Mouse (Mus musculus): Measurements from ENCODE around the gene Clcn3. TPM values are rescaled to one million over a fixed set of nuclear protein-coding genes. Genes with fewer than 3 reads are reported as not detected.

The Clcn3 gene
- polyA plus RNA-seq, 1 experiment from 2014 or later, result 36.1 TPM

DNA sequence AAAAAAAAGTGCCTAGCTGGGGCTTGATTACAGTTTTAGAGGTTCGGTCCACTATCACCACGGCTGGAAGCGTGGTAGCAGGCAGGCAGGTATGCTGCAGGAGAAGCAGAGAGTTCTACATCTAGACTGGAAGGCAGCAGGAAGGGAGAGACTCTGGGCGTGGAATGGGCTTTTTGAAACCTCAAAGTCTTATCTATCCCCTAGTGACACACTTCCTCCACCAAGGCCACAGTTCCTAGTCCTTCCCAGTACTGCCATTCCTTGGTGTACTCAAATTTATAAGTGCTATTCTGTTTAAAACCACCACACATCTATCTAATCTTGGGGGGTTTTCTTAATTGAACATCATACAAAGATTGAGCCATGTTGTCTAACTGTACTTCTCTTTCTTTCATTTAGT, 91.3 kb downstream of the Clcn3 start:
- Histone ChIP-seq H3K4me3 (ENCODE audit: low read depth, low read length) (no peak overlapping the region), H3K9ac (ENCODE audit: low read depth, low read length) (no peak overlapping the region), H3K9me3 (ENCODE audit: control insufficient read depth, low read length) (no peaks in the 10 kb centered on the region), H3K36me3 (ENCODE audit: control insufficient read depth, insufficient read depth, low read length) (no peaks in the 10 kb centered on the region), H3K27ac (ENCODE audit: low read depth, low read length) (no peak overlapping the region), H3K4me2 (replicated peaks; ENCODE audit: low read depth, low read length) (no peak overlapping the region), H3K27me3 (ENCODE audit: control insufficient read depth, insufficient read depth, low read length) (no peaks in the 10 kb centered on the region), H3K4me1 (replicated peaks; ENCODE audit: control insufficient read depth, insufficient read depth, low read length) (no peaks in the 10 kb centered on the region)
- ATAC-seq (ENCODE audit: low FRiP score) (no peak), DNase-seq (ENCODE audit: low spot score) (no peak)
- WGBS, result 92% methylated on average over 4 of the region's 4 CpGs

DNA sequence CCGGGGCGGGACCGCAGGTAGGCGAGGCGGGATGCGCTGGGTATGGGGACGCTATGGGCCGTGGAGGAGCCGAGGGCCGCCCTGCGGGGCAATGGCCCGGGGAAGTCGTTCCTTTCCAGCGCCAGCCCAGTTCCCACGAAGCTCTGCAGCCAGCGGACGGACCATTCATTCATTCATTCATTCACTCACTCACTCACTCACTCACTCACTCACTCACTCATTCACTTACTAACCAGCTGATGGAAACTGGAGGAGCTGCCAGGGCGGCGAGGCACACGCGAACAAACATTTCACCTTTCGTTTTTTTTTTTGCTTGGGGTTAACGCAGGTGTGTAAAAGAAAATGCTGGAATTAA, 92.6 kb downstream of the Clcn3 start:
- WGBS, result 2% methylated on average over 23 of the region's 23 CpGs
- Histone ChIP-seq H3K4me2 (replicated peaks; ENCODE audit: low read depth, low read length) (peak overlapping the region; percentile 44), H3K9me3 (ENCODE audit: control insufficient read depth, low read length) (no peaks in the 10 kb centered on the region), H3K9ac (ENCODE audit: low read depth, low read length) (peak overlapping the region; percentile 76), H3K27me3 (ENCODE audit: control insufficient read depth, insufficient read depth, low read length) (no peaks in the 10 kb centered on the region), H3K36me3 (ENCODE audit: control insufficient read depth, insufficient read depth, low read length) (no peaks in the 10 kb centered on the region), H3K4me3 (ENCODE audit: low read depth, low read length) (peak overlapping the region; percentile 69), H3K27ac (ENCODE audit: low read depth, low read length) (no peak overlapping the region; the same call in 1 of the 2 replicates), H3K4me1 (replicated peaks; ENCODE audit: control insufficient read depth, insufficient read depth, low read length) (no peaks in the 10 kb centered on the region)
- DNase-seq (ENCODE audit: low spot score) (no peak), ATAC-seq (ENCODE audit: low FRiP score) (no peak)

DNA sequence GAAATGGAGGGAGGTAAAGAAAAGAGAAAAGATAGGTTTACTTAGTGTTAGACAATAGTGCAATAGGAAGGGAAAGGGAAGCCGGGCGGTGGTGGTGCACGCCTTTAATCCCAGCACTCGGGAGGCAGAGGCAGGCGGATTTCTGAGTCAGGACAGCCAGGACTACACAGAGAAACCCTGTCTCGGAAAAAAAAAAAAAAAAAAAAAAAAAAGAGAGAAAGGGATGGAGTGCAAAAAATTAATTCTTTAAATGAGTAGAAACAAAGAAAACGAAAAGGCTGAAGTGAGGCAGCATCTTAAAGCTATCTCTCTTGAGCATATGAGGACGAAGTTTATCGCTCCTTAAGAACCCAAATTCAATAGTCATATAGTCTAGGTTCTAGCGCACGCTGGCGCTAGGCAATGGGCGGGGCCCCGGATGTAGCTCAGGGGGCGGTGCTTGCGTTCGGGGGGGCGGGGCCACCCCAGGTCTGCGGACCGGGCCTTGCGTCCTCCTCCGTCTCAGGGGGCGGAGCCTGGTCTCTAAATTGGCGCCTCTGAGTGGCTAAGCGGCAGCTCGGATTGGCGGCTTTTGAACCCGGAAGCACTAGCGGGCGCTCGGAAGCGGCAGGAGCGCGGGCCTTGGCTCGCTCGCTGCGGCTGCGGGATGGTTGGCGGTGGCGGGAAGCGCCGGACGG, 93.1 kb downstream of the Clcn3 start, which contains the start of gene Hpf1:
Hpf1 (plus strand) TSS at position 576 of the 677 bp plus-strand sequence.
- Histone ChIP-seq H3K27me3 (ENCODE audit: control insufficient read depth, insufficient read depth, low read length) (no peaks in the 10 kb centered on the region), H3K4me2 (replicated peaks; ENCODE audit: low read depth, low read length) (peak within 1 kb of the TSS; percentile 44), H3K36me3 (ENCODE audit: control insufficient read depth, insufficient read depth, low read length) (no peaks in the 10 kb centered on the region), H3K9ac (ENCODE audit: low read depth, low read length) (peak within 1 kb of the TSS; percentile 76), H3K4me1 (replicated peaks; ENCODE audit: control insufficient read depth, insufficient read depth, low read length) (no peaks in the 10 kb centered on the region), H3K9me3 (ENCODE audit: control insufficient read depth, low read length) (no peaks in the 10 kb centered on the region), H3K4me3 (ENCODE audit: low read depth, low read length) (peak within 1 kb of the TSS; percentile 69), H3K27ac (ENCODE audit: low read depth, low read length) (no peak within 1 kb of the TSS; the same call in 1 of the 2 replicates)
- DNase-seq (ENCODE audit: low spot score) (peak; percentile 98), ATAC-seq (ENCODE audit: low FRiP score) (peak; percentile 98)
- 7% methylated on average over 43 of the region's 43 CpGs for WGBS

DNA sequence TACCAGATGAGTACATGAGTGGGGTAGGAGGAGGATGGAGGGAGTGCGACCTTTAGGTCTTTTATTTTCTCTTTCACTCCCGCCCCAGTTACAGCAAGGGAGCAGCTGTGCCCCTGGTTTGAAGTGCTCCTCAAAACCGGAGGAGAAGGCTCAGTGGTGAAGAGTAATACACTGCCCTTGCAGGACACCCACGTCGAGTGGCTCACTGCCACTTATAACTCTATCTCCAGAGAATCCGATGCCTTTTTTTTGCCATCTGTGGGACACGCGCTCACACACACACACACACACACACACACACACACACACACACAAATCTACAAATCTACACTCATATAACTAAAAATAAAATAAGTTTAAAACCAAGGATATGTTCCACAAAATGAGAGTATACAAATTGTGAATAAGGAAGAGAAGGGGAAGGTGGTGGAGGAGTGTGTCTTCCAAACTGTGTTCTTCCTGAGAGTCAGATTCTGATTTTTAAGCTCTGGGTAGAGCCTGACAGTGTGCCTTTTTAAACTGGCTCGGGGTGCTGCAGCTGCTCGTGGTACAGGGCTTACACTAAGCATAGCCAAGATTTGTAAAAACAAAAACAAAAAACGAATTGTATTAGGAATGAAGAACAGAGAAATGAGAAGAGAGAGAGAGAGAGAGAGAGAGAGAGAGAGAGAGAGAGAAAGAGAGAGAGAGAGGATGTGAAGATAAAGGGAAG, 93.8 kb downstream of the Clcn3 start:
- H3K9me3 ChIP-seq (ENCODE audit: control insufficient read depth, low read length), result no peaks in the 10 kb centered on the region
- no peak overlapping the region for H3K4me2 ChIP-seq (replicated peaks; ENCODE audit: low read depth, low read length)
- 88% methylated on average over 11 of the region's 11 CpGs for WGBS
- no peaks in the 10 kb centered on the region for H3K27me3 ChIP-seq (ENCODE audit: control insufficient read depth, insufficient read depth, low read length)
- no peak for ATAC-seq (ENCODE audit: low FRiP score)
- no peak for DNase-seq (ENCODE audit: low spot score)
- H3K27ac ChIP-seq (ENCODE audit: low read depth, low read length), result no peak overlapping the region
- H3K4me1 ChIP-seq (replicated peaks; ENCODE audit: control insufficient read depth, insufficient read depth, low read length), result no peaks in the 10 kb centered on the region
- H3K36me3 ChIP-seq (ENCODE audit: control insufficient read depth, insufficient read depth, low read length), result no peaks in the 10 kb centered on the region
- H3K9ac ChIP-seq (ENCODE audit: low read depth, low read length), result no peak overlapping the region
- no peak overlapping the region for H3K4me3 ChIP-seq (ENCODE audit: low read depth, low read length)

DNA sequence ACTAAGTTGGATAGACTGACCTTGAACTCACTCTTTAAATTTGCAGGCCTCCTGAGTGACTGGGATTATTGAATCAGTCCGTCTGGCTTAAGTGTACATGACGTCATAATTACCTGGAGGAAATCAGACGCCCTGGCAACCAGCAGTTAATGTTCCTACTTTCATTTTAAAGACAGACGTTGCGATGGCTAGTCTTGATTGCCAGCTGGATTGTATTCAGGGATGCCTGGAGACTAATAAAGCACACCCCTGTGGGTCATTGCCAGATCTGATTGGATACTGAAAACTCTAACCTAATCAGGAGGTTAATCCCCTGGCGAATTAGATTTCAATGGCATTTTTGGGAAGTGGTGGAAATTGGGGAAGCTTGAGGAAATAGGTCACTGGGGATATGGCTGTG, 96.4 kb downstream of the Clcn3 start:
- Histone ChIP-seq H3K36me3 (ENCODE audit: control insufficient read depth, insufficient read depth, low read length) (no peaks in the 10 kb centered on the region), H3K4me2 (replicated peaks; ENCODE audit: low read depth, low read length) (no peak overlapping the region), H3K4me1 (replicated peaks; ENCODE audit: control insufficient read depth, insufficient read depth, low read length) (no peaks in the 10 kb centered on the region), H3K9me3 (ENCODE audit: control insufficient read depth, low read length) (no peaks in the 10 kb centered on the region), H3K27me3 (ENCODE audit: control insufficient read depth, insufficient read depth, low read length) (no peaks in the 10 kb centered on the region), H3K27ac (ENCODE audit: low read depth, low read length) (no peak overlapping the region), H3K9ac (ENCODE audit: low read depth, low read length) (no peak overlapping the region), H3K4me3 (ENCODE audit: low read depth, low read length) (no peak overlapping the region)
- ATAC-seq (ENCODE audit: low FRiP score), result no peak
- 68% methylated on average over 6 of the region's 6 CpGs for WGBS
- no peak for DNase-seq (ENCODE audit: low spot score)

DNA sequence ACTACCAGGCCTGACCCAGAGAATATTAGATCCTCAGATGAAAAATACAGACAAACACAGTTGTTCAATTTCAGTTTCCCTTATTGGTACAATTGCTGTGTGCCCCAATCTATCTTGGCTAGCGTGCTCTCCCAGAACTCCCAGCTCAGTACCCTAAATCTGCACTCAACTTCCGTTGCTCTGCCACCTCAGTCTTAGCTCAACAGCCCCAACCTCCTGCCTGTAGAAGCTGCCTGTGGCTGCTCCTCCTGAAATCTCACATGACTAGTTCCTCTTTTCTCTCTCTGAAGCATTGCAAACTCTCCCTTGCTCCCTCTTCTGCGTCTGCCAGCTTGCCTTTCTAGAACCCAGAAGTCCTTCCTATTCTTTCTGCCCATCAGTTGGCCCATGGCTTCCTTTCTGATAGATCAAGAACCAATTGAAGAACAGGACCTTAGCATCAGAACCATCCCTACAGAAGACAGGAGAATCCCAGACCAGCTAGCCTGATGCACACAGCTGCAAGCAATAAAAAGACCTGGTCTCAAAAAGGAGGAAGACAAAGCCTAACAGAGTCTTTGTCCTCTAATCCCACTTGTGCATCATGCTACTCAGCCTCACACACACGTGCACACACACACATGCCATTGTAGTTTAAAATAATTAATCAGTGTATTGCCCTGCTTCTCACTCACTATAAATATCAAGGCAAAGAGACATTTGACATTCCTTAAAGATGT, 99.5 kb downstream of the Clcn3 start:
- H3K4me2 ChIP-seq (replicated peaks; ENCODE audit: low read depth, low read length), result no peak overlapping the region
- H3K4me3 ChIP-seq (ENCODE audit: low read depth, low read length), result no peak overlapping the region
- H3K4me1 ChIP-seq (replicated peaks; ENCODE audit: control insufficient read depth, insufficient read depth, low read length), result no peaks in the 10 kb centered on the region
- H3K27me3 ChIP-seq (ENCODE audit: control insufficient read depth, insufficient read depth, low read length), result no peaks in the 10 kb centered on the region
- H3K9ac ChIP-seq (ENCODE audit: low read depth, low read length), result no peak overlapping the region
- no peaks in the 10 kb centered on the region for H3K36me3 ChIP-seq (ENCODE audit: control insufficient read depth, insufficient read depth, low read length)
- 70% methylated on average over 4 of the region's 4 CpGs for WGBS
- DNase-seq (ENCODE audit: low spot score) (no peak), ATAC-seq (ENCODE audit: low FRiP score) (no peak)
- H3K27ac ChIP-seq (ENCODE audit: low read depth, low read length), result no peak overlapping the region
- H3K9me3 ChIP-seq (ENCODE audit: control insufficient read depth, low read length), result no peaks in the 10 kb centered on the region

DNA sequence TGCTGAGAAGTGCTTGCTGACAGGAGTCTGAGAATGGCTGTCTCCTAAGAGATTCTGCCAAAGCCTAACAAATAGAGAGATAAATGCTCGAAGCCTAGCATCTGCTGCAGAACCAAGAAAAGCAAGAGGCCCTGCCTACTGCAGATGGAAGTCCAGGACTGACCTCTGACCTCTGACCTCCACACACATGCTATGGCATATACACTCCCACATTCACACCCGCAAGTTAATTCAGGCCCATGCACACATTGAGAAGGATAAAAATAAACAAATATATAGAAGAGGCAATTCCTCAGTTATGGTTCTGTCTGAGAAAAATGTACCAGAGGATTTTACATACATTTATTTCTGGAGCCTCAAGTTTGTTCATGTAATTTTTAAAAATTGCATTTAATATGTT, 104.5 kb downstream of the Clcn3 start:
- H3K4me1 ChIP-seq (replicated peaks; ENCODE audit: control insufficient read depth, insufficient read depth, low read length), result no peaks in the 10 kb centered on the region
- no peaks in the 10 kb centered on the region for H3K36me3 ChIP-seq (ENCODE audit: control insufficient read depth, insufficient read depth, low read length)
- no peaks in the 10 kb centered on the region for H3K27me3 ChIP-seq (ENCODE audit: control insufficient read depth, insufficient read depth, low read length)
- ATAC-seq (ENCODE audit: low FRiP score), result no peak
- no peak overlapping the region for H3K9ac ChIP-seq (ENCODE audit: low read depth, low read length)
- DNase-seq (ENCODE audit: low spot score), result no peak
- H3K4me3 ChIP-seq (ENCODE audit: low read depth, low read length), result no peak overlapping the region
- H3K27ac ChIP-seq (ENCODE audit: low read depth, low read length), result no peak overlapping the region
- WGBS, result 49% methylated on average over 2 of the region's 2 CpGs
- H3K9me3 ChIP-seq (ENCODE audit: control insufficient read depth, low read length), result no peaks in the 10 kb centered on the region
- no peak overlapping the region for H3K4me2 ChIP-seq (replicated peaks; ENCODE audit: low read depth, low read length)

DNA sequence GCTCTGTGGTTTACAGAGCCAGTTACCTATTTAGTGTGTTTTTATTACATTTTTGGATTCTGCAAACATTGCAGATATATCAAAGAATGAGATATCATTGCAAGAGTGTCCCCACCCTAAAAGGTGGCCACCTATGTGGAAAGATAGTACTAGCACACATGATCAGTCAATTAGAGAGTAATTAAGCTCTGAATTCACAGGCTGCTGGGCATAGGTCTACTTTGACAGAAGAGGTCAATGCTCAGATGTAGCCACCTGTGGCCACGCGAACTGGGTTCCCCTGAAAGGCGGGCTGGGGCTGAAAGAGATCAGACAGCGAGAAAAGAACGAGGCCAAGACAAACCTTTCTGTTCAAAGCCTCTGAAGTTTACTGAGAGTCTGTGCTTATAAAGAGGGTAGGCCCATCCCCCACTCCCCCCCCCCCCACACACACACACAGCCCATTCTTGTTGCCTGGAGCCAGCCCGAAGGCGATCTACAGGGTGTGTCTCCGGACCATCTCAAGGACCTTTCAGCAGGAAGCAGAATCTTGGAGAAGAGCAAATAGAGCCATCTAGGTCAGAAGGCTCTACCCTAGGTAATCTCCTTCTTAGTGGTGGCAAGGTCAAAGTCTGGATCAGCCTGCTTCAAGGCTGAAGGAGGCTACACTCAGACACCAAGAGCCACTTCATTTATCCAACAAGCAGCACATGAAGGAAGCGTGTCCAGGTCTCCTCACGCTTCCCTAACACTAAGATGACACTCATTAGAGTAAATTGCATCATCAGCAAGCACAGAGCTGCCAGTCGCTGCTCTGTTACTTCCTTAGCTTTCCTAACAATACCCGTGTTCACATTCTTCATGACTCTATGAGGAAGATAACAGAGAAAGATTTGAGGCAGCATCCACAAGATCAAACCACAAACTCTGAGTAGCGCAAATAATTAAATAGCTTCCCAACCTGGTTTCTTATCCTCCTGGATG, 112.6 kb downstream of the Clcn3 start:
- ATAC-seq (ENCODE audit: low FRiP score) (no peak), DNase-seq (ENCODE audit: low spot score) (no peak)
- Histone ChIP-seq H3K36me3 (ENCODE audit: control insufficient read depth, insufficient read depth, low read length) (no peaks in the 10 kb centered on the region), H3K4me3 (ENCODE audit: low read depth, low read length) (no peak overlapping the region), H3K9ac (ENCODE audit: low read depth, low read length) (no peak overlapping the region), H3K4me1 (replicated peaks; ENCODE audit: control insufficient read depth, insufficient read depth, low read length) (no peaks in the 10 kb centered on the region), H3K27me3 (ENCODE audit: control insufficient read depth, insufficient read depth, low read length) (no peaks in the 10 kb centered on the region), H3K4me2 (replicated peaks; ENCODE audit: low read depth, low read length) (no peak overlapping the region), H3K27ac (ENCODE audit: low read depth, low read length) (no peak overlapping the region), H3K9me3 (ENCODE audit: control insufficient read depth, low read length) (no peaks in the 10 kb centered on the region)
- 81% methylated on average over 13 of the region's 13 CpGs for WGBS

Measured in hindbrain, embryonic 11.5 days (tissue).